Mouse (Mus musculus) G1E (cell line): ENCODE results near the gene Naa30. TPM values are rescaled to one million over a fixed set of nuclear protein-coding genes. Genes with fewer than 3 reads are reported as not detected.
"Not testable (repeated sequence)": the region's sequence is repeated elsewhere in the genome, so short reads cannot be mapped to it uniquely, and the experiment has no call there.

Experiments
- ATAC-seq: 2 replicates; pipeline ENCODE4 v1.8.0; 2016; ENCODE audit warnings: mild to moderate bottlenecking; ENCODE audit not compliant: insufficient number of reproducible peaks, poor library complexity, low FRiP score, severe bottlenecking; ENCODE audit errors: extremely low read depth
- DNase-seq: peaks from one replicate; pipeline ENCODE4 v3.0.0; 2012; ENCODE audit warnings: low spot score
- H3K27me3 ChIP-seq: 2 replicates; pipeline ENCODE4 v1.6.1; 2012; ENCODE audit warnings: mild to moderate bottlenecking, low read length, inconsistent platforms; ENCODE audit not compliant: insufficient read depth
- H3K36me3 ChIP-seq: replicated peaks from 2 replicates; pipeline ENCODE3; 2012; ENCODE audit warnings: mild to moderate bottlenecking, inconsistent platforms
- H3K4me1 ChIP-seq: 2 replicates; pipeline ENCODE4 v1.6.1; 2012; ENCODE audit warnings: low read depth, low read length, inconsistent platforms, mixed read lengths; ENCODE audit not compliant: insufficient read depth
- H3K4me3 ChIP-seq: 2 replicates; pipeline ENCODE4 v1.5.1; 2012; ENCODE audit warnings: low read depth, mild to moderate bottlenecking, inconsistent platforms, low read length, moderate library complexity, mixed read lengths
- H3K9me3 ChIP-seq: replicated peaks from 2 replicates; pipeline ENCODE4 v1.6.1; 2012; ENCODE audit warnings: inconsistent platforms
- CTCF ChIP-seq: IDR thresholded peaks from 2 replicates; pipeline ENCODE4 v1.5.1; 2012; ENCODE audit warnings: low read depth, low read length, inconsistent platforms, mixed read lengths
- GATA1 ChIP-seq: IDR thresholded peaks from 2 replicates; pipeline ENCODE4 v1.6.1; 2012; ENCODE audit warnings: borderline replicate concordance, low read length, inconsistent platforms, mixed read lengths
- GATA2 ChIP-seq: IDR thresholded peaks from 2 replicates; pipeline ENCODE4 v1.6.1; 2012; ENCODE audit warnings: low read depth, low read length, inconsistent platforms, borderline replicate concordance
- POLR2AphosphoS5 ChIP-seq: IDR thresholded peaks from 2 replicates; pipeline ENCODE4 v1.6.1; 2012; ENCODE audit warnings: low read depth, low read length, inconsistent platforms; ENCODE audit not compliant: insufficient replicate concordance
- TAL1 ChIP-seq: conservative IDR thresholded peaks from 2 replicates; pipeline ENCODE4 v1.6.1; 2012; ENCODE audit warnings: low read depth, low read length, inconsistent platforms, mixed read lengths
- polyA plus RNA-seq: library from polyadenylated mRNA; stranded (reverse); fragments of >175 nt; gene quantifications from 2 replicates; pipeline ENCODE4 v1.2.3, GENCODE M21; 2012
- total RNA-seq, 2 experiments: library from RNA; stranded (forward) in 1 of 2; stranded (reverse) in 1 of 2; fragments of 200-1000 nt in 1 of 2; fragments of >200 nt in 1 of 2; fragmentation: Nextera tagmentation in 1 of 2; gene quantifications; 2 replicates each; pipeline ENCODE4 v1.2.3; 2014 to 2017

Gene Naa30
- total and polyA plus RNA-seq, 3 experiments, result 14.8 to 56.7 (median 44.5) TPM

GRCm38 (mm10) chr14:49179736-49180135 is 7.7 kb downstream of the Naa30 start:
- H3K4me3 ChIP-seq, result no peak overlapping the region
- H3K4me1 ChIP-seq, result peaks cover 9% of the 10 kb centered on the region
- no peak for TF ChIP-seq GATA1
- TF ChIP-seq POLR2AphosphoS5, result no peak
- TF ChIP-seq CTCF, result no peak
- no peak for TF ChIP-seq TAL1
- no peak for TF ChIP-seq GATA2
- no peaks in the 10 kb centered on the region for H3K27me3 ChIP-seq
- H3K36me3 ChIP-seq, result peaks cover 47% of the 10 kb centered on the region
- no peak for ATAC-seq
- no peaks in the 10 kb centered on the region for H3K9me3 ChIP-seq
- DNase-seq, result no peak

DNA sequence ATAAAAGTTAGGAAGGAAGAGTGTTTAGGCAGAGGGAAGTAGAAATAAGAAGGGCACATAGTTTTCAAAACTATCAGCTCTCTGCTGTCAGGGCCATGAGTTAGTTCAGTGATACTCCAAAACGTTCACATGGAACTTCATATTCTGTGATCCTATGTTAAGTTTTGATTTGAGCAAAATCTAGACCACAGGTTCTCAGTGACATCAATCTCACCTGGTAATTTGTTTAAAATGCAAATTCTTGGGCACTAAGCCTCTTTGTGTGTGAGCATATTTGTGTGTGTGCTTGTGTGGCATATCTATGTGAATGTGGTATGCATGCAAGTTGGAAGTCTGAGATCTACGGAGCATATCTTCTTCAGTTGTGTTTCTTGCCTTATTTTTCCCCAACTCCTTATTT is 14.2 kb downstream of the Naa30 start:
- H3K4me1 ChIP-seq, result no peaks in the 10 kb centered on the region; the same call in 1 of the 2 replicates
- TF ChIP-seq TAL1, result no peak
- TF ChIP-seq GATA2, result no peak
- TF ChIP-seq CTCF, result no peak
- no peak for TF ChIP-seq GATA1
- TF ChIP-seq POLR2AphosphoS5, result no peak
- peaks cover 62% of the 10 kb centered on the region for H3K36me3 ChIP-seq
- no peaks in the 10 kb centered on the region for H3K27me3 ChIP-seq
- DNase-seq (no peak), ATAC-seq (no peak)
- no peaks in the 10 kb centered on the region for H3K9me3 ChIP-seq
- H3K4me3 ChIP-seq, result no peak overlapping the region

DNA sequence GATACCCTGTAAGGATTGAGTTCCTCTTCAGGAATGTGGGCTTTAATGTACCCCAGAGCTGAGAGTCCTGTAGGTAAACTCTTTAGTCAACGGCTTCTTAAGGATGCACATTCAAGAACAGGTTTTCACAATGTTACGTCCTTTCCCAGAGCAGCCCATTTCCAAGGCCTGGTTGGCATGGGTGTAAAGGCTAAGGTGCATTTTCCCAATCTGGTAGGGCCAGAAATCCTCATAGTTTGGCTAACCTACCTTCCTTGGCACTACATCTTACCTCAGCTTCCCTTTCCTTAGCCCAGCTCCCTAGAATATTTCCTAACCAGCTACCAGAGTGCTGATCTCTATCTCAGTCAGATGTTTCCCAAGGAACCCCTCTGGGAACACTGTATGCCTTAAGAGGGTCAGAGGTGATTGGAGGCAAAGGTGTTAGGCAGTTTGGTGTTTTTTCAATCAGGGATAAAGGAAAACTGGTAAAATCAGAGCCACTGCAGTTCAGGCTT is 25.1 kb downstream of the Naa30 start:
- Histone ChIP-seq H3K4me1 (no peaks in the 10 kb centered on the region), H3K4me3 (no peak overlapping the region), H3K9me3 (no peaks in the 10 kb centered on the region), H3K36me3 (peaks cover 9% of the 10 kb centered on the region), H3K27me3 (no peaks in the 10 kb centered on the region)
- ATAC-seq (no peak), DNase-seq (no peak)
- no peak for TF ChIP-seq CTCF
- TF ChIP-seq GATA1, result no peak
- no peak for TF ChIP-seq POLR2AphosphoS5
- no peak for TF ChIP-seq TAL1
- TF ChIP-seq GATA2, result no peak

- H3K27me3 ChIP-seq, result no peaks in the 10 kb centered on the region
- no peak for TF ChIP-seq GATA2
- TF ChIP-seq CTCF, result no peak
- TF ChIP-seq GATA1, result no peak
- no peak for TF ChIP-seq TAL1
- no peak for TF ChIP-seq POLR2AphosphoS5
- DNase-seq, result no peak
- ATAC-seq, result no peak
- H3K4me1 ChIP-seq, result no peaks in the 10 kb centered on the region
- H3K4me3 ChIP-seq, result no peak overlapping the region
- no peaks in the 10 kb centered on the region for H3K9me3 ChIP-seq
- H3K36me3 ChIP-seq, result no peaks in the 10 kb centered on the region
Measured at GRCm38 (mm10) chr14:49201073-49201778, 29.2 kb downstream of the Naa30 start.

DNA sequence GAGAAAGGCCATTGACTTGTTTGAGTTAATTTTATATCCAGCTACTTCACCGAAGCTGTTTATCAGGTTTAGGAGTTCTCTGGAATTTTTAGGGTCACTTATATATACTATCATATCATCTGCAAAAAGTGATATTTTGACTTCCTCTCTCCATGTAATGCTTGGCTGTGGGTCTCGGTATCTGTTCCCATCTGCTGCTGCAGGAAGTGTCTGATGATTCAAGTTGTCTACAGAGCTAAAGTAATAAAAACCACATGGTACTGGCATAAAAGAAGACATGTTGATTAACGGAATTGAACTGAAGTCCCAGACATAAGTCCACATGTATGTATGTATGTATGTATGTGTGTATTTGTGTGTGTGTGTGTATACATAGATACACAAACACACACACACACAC is 38.2 kb downstream of the Naa30 start:
- not testable (repeated sequence) for ATAC-seq, H3K9me3 ChIP-seq

GRCm38 (mm10) chr14:49218677-49219076 is 46.7 kb downstream of the Naa30 start:
- H3K4me3 ChIP-seq, result no peak overlapping the region
- ATAC-seq, result no peak
- no peak for TF ChIP-seq TAL1
- no peak for TF ChIP-seq POLR2AphosphoS5
- TF ChIP-seq GATA2, result no peak
- no peak for TF ChIP-seq GATA1
- TF ChIP-seq CTCF, result no peak
- no peaks in the 10 kb centered on the region for H3K4me1 ChIP-seq
- H3K27me3 ChIP-seq, result no peaks in the 10 kb centered on the region
- no peaks in the 10 kb centered on the region for H3K36me3 ChIP-seq
- DNase-seq, result no peak
- H3K9me3 ChIP-seq, result no peaks in the 10 kb centered on the region

More for the DNA sequence above, 38.2 kb downstream of the Naa30 start:
- not testable (repeated sequence) for H3K4me1 ChIP-seq, DNase-seq, H3K36me3 ChIP-seq, H3K4me3 ChIP-seq, H3K27me3 ChIP-seq

GRCm38 (mm10) chr14:49219466-49220022 is 47.5 kb downstream of the Naa30 start:
- not testable (repeated sequence) for H3K9me3 ChIP-seq, H3K36me3 ChIP-seq, H3K27me3 ChIP-seq, ATAC-seq, H3K4me1 ChIP-seq, DNase-seq, H3K4me3 ChIP-seq
